Mouse (Mus musculus) liver, embryonic 14.5 days (tissue): ENCODE data around the gene Cdc42se2.

Experiments
- CTCF ChIP-seq: IDR thresholded peaks from 2 replicates; pipeline ENCODE4 v1.5.1; 2016; ENCODE audit warnings: antibody characterized with exemption, low read depth, control low read depth
- EP300 ChIP-seq: IDR thresholded peaks from 2 replicates; pipeline ENCODE4 v1.6.1; 2016; ENCODE audit warnings: antibody characterized with exemption, low read depth

DNA sequence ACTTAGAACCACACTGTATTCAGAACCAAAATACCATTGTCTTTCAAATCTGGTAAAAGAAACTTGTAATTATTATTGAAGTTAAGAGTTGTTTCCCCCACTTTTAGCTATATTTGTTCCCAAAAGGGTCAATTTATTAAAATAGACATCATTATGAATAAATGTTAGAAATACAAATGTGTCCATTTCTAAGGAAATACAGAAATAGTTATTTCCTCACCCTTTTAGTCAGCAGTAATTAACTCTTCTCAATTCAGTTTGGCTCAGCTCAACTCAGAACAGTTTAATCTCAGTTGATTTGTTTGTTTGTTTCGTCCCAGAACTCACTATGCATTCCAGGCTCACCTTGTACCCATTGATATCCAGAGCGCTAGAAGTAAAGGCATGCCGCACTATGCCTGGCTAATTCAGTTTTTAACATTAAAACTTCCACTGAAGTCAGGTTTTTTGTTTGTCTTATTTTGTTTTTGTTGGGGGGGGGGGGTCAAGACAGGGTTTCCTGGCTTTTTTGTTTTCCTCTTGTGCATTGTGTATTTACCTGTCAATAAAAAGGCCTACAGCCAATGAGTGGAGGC lies 19.3 kb downstream of the Cdc42se2 start:
- TF ChIP-seq CTCF (no peak), EP300 (no peak)
